Mouse (Mus musculus) myocyte (in vitro differentiated cells): ENCODE measurements around the gene H2-Q7.
"Not testable (repeated sequence)": the region's sequence is repeated elsewhere in the genome, so short reads cannot be mapped to it uniquely, and the experiment has no call there.

Experiments
- MYOD1 ChIP-seq, 3 experiments: IDR thresholded peaks; one replicate each; pipeline ENCODE4 v1.6.1; 2011; ENCODE audit warnings: control low read depth in 2 of 3, low read depth in 2 of 3, mild to moderate bottlenecking in 2 of 3, moderate library complexity in 1 of 3; ENCODE audit not compliant: insufficient read length in 2 of 3, control insufficient read depth in 1 of 3
- POLR2A ChIP-seq: IDR thresholded peaks from one replicate; pipeline ENCODE4 v1.6.1; 2011; ENCODE audit warnings: low read depth, mild to moderate bottlenecking, control low read depth, moderate library complexity; ENCODE audit not compliant: insufficient read length
- SRF ChIP-seq: IDR thresholded peaks from one replicate; pipeline ENCODE4 v1.6.1; 2011; ENCODE audit warnings: low read depth; ENCODE audit not compliant: control insufficient read depth, insufficient read length
- TCF12 ChIP-seq: IDR thresholded peaks from one replicate; pipeline ENCODE4 v1.6.1; 2011; ENCODE audit warnings: mild to moderate bottlenecking, control low read depth; ENCODE audit not compliant: poor library complexity, insufficient read depth, severe bottlenecking
- TCF3 ChIP-seq: IDR thresholded peaks from one replicate; pipeline ENCODE4 v1.6.1; 2011; ENCODE audit warnings: low read depth, control low read depth; ENCODE audit not compliant: insufficient read length
- USF1 ChIP-seq: IDR thresholded peaks from one replicate; pipeline ENCODE4 v1.6.1; 2011; ENCODE audit warnings: low read depth, mild to moderate bottlenecking, control low read depth, moderate library complexity

- TF ChIP-seq SRF; POLR2A; TCF12; USF1; MYOD1 (IDR thresholded peaks at IDR 0.05; ENCODE audit: control insufficient read depth in 1 of 3, insufficient read length in 2 of 3, low read depth in 2 of 3); TCF3: not testable (repeated sequence)
These were observed 18.6 kb upstream of the H2-Q7 start for GRCm38 (mm10) chr17:35420206-35420810.
